Mouse (Mus musculus) limb, embryonic 10.5 days (tissue): Measurements from ENCODE around the gene Wdr60. TPM values are rescaled to one million over a fixed set of nuclear protein-coding genes. Genes with fewer than 3 reads are reported as not detected.

Experiments used
- DNase-seq: peaks from one replicate; pipeline ENCODE4 v3.0.0-alpha.2; 2017; ENCODE audit warnings: low spot score
- H3K27ac ChIP-seq: fragments of 300-500 bp; sonication (generic); 2 replicates; pipeline ENCODE4 v1.5.1; 2016; ENCODE audit warnings: mild to moderate bottlenecking
- H3K27me3 ChIP-seq: fragments of 300-500 bp; sonication (generic); 2 replicates; pipeline ENCODE4 v1.6.1; 2016; ENCODE audit warnings: low read depth, mild to moderate bottlenecking; ENCODE audit not compliant: poor library complexity, severe bottlenecking
- H3K36me3 ChIP-seq: fragments of 300-500 bp; sonication (generic); 2 replicates; pipeline ENCODE4 v1.6.1; 2016; ENCODE audit warnings: mild to moderate bottlenecking, moderate library complexity
- H3K4me1 ChIP-seq: fragments of 300-500 bp; sonication (generic); 2 replicates; pipeline ENCODE4 v1.6.1; 2016
- H3K4me3 ChIP-seq: fragments of 300-500 bp; sonication (generic); 2 replicates; pipeline ENCODE4 v1.5.1; 2016; ENCODE audit warnings: mild to moderate bottlenecking, moderate library complexity
- H3K9me3 ChIP-seq: fragments of 300-500 bp; sonication (generic); replicated peaks from 2 replicates; pipeline ENCODE4 v1.6.1; 2016; ENCODE audit warnings: mild to moderate bottlenecking
- WGBS: fragments of 180-500 bp; shearing (Covaris S2); methylation state at CpG from one replicate; pipeline ENCODE4 v1.1.7; 2016; 5-methylcytosine and 5-hydroxymethylcytosine counted together
- polyA plus RNA-seq: library from polyadenylated mRNA; unstranded; fragments of >200 nt; fragmentation: Nextera tagmentation; extraction: Ambion mirVana; gene quantifications from 2 replicates; pipeline ENCODE4 v1.2.1, GENCODE M21; 2016

Wdr60 gene
- polyA plus RNA-seq, 1 experiment from 2014 or later = 17.9 TPM

DNA sequence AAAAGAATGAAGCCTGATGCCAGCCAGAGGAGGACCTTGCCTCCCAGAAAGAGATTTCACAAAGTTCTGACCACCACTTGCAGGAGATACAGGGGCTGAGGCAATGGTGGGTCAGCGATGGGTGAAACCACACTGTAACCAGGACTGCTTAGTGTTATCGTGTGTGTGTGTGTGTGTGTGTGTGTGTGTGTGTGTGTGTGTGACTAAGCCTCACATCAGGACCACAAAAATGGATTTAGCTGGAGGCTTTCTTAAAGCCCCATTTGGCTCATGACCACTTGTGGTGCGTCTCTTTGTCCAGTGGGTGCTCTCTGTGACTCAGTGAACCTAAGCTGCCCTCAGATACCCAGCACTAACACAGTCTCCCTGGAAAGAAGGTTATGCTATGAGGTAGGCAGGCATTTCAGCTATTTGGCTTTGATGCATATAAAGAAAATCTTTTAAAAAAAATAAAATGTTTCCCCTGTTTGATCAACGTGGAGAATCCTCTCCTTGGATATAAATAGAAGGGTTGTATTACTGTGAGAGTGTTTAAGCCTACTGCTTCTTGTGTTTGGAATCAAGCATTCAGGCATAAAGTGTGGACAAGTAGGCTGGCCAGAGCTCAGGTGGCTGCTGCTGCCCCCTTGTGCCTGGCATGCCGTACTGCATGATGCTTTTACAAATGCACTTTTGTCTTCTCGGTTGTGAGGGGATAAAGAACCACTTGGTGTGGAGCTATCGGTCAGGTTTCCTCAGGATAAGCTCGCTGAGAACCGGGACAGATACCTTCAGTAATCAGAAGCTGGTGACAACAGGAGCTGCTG is 60.4 kb downstream of the Wdr60 start:
- peak; percentile 68 for DNase-seq
- Histone ChIP-seq H3K4me3 (no peak overlapping the region), H3K27me3 (no peaks in the 10 kb centered on the region), H3K4me1 (peaks cover 4% of the 10 kb centered on the region; the same call in 1 of the 2 replicates), H3K27ac (no peak overlapping the region), H3K36me3 (peaks cover 3% of the 10 kb centered on the region; the same call in 1 of the 2 replicates), H3K9me3 (no peaks in the 10 kb centered on the region)
- 46% methylated on average over 9 of the region's 9 CpGs for WGBS

DNA sequence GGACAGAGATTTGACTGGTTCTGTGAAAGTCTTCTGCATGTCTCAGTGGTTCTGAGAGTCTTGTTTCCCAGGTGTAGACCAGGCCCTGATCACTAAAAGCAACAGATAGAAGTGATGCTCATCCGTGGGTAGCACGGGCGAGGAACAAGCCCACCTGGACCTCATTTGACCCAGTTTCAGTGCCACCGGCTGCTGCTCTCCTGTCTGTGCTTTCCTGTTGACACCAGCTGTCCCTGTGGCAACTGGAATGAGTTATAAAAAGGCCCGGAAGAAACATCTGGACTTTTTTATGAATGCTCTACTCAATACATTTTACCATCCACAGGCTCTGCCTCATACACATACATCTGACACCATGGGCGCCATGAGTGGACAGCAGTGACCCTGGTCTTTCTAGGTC is 64.0 kb downstream of the Wdr60 start:
- no peak overlapping the region for H3K27ac ChIP-seq
- no peak overlapping the region for H3K4me3 ChIP-seq
- H3K9me3 ChIP-seq = no peaks in the 10 kb centered on the region
- DNase-seq = no peak
- H3K4me1 ChIP-seq = peaks cover 4% of the 10 kb centered on the region; the same call in 1 of the 2 replicates
- no peaks in the 10 kb centered on the region for H3K27me3 ChIP-seq
- H3K36me3 ChIP-seq = no peaks in the 10 kb centered on the region
- 75% methylated on average over 6 of the region's 6 CpGs for WGBS

GRCm38 (mm10) chr12:116196221-116196620 is 66.6 kb downstream of the Wdr60 start:
- WGBS = 75% methylated on average over 8 of the region's 8 CpGs
- H3K4me3 ChIP-seq = no peak overlapping the region
- no peak overlapping the region for H3K27ac ChIP-seq
- H3K9me3 ChIP-seq = no peaks in the 10 kb centered on the region
- no peak for DNase-seq
- H3K27me3 ChIP-seq = no peaks in the 10 kb centered on the region
- peaks cover 7% of the 10 kb centered on the region; the same call in 1 of the 2 replicates for H3K4me1 ChIP-seq
- no peaks in the 10 kb centered on the region for H3K36me3 ChIP-seq

DNA sequence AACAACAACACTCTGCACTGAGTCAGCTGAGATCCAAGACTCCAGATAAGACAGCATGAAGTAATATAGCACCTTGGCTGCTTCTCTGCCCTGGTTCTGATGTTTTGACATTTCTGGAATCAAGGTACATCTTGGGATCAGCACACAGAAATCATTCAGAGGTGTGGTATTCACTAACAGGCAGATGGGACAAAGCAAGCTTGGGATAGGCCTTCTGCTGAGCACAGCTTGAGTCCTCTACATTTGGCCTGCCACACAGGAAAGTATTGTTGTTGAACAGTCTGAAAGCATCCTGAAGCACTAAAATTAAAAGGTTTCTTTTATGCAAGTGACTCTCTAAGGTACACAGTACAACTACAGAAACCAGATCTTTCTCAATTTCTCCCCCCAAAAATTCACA is 68.2 kb downstream of the Wdr60 start:
- Histone ChIP-seq H3K4me1 (peaks cover 7% of the 10 kb centered on the region; the same call in 1 of the 2 replicates), H3K9me3 (no peaks in the 10 kb centered on the region), H3K27me3 (no peaks in the 10 kb centered on the region), H3K36me3 (no peaks in the 10 kb centered on the region), H3K27ac (no peak overlapping the region), H3K4me3 (no peak overlapping the region)
- no peak for DNase-seq

DNA sequence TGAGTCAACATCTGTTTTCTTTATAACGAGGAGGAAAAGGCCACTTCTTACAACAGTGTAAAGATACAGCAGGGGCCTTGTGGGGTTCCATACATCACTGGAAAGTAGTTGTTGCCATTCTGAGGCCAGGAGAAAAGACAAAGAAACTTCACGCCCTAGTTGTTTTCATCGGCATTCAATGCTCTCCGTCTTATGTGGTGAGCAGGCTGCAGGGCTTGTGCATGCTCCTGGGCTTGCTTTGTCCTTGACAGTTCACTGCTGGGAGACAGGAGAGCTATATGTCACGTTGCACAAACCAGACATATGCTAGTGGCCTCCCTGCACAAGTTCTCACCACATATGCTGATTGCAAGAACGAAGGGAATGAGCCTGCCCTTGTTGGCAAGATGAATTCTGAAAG is 68.9 kb downstream of the Wdr60 start:
- peaks cover 5% of the 10 kb centered on the region; the same call in 1 of the 2 replicates for H3K4me1 ChIP-seq
- H3K9me3 ChIP-seq = no peaks in the 10 kb centered on the region
- H3K36me3 ChIP-seq = no peaks in the 10 kb centered on the region
- 0 out of 2 replicates have a peak overlapping the region, but pooled peaks have one; percentile 30 for H3K27ac ChIP-seq
- H3K27me3 ChIP-seq = no peaks in the 10 kb centered on the region
- no peak for DNase-seq
- no peak overlapping the region for H3K4me3 ChIP-seq
- WGBS = 79% methylated on average over 6 of the region's 6 CpGs

DNA sequence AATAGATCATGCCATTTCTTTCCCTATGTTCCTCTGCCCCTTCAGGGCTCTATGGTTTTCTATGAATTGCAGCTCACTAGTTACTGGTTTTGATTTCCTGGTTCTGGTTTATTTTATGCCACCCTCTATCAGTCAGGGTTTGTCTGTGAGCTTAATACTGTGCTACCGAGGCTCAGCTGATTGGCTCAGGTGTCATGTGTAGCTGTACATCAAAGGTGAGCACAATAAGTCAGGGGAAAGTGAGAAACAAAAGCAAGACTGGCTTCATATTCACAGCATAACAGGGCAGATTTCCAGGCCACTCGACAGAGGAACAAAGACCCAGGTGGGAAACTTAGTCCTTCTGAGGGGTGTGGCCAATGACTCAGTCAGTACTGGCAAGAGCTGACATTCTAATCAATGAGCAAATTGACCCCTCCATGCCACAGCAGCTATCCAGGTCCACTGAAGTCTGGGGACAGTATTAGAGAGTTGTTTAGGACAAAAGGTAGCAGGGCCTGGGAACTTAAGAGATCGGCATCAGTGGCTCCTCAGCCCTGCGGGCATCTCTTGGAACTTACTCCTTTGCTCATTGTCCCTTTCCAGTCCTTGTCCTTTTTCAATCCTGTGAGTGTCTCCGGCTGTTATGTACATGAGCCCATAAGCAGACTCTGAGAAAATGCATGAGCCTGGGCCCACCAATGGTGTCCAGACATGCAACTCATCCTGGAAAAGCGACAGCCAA is 79.4 kb downstream of the Wdr60 start:
- Histone ChIP-seq H3K36me3 (no peaks in the 10 kb centered on the region), H3K27ac (no peak overlapping the region), H3K4me3 (no peak overlapping the region), H3K4me1 (no peaks in the 10 kb centered on the region), H3K9me3 (no peaks in the 10 kb centered on the region), H3K27me3 (no peaks in the 10 kb centered on the region)
- WGBS = 83% methylated on average over 6 of the region's 6 CpGs
- no peak for DNase-seq

DNA sequence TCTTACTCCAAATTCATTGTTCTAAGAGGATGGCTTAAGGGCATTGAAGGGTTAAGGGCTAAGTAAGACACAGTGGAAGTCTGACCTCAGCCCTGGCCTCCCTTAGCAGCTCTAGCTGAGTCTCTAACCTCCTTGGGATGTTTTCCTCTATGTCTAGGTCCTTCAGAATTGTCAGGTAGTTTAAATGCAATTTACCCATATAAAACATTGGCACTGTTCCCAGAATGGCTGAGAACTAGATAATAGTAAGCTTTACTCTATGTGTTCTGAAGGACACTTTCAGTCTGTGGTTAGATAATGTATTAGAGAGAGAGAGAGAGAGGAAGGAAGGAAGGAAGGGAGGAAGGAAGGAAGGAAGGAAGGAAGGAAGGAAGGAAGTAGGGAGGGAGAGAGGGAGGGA is 80.4 kb downstream of the Wdr60 start:
- no peak overlapping the region for H3K4me3 ChIP-seq
- no peaks in the 10 kb centered on the region for H3K36me3 ChIP-seq
- DNase-seq = no peak
- H3K27me3 ChIP-seq = no peaks in the 10 kb centered on the region
- H3K9me3 ChIP-seq = no peaks in the 10 kb centered on the region
- no peaks in the 10 kb centered on the region for H3K4me1 ChIP-seq
- H3K27ac ChIP-seq = no peak overlapping the region

GRCm38 (mm10) chr12:116181436-116182050 is 81.3 kb downstream of the Wdr60 start:
- 86% methylated on average over 4 of the region's 4 CpGs for WGBS
- Histone ChIP-seq H3K9me3 (no peaks in the 10 kb centered on the region), H3K27me3 (no peaks in the 10 kb centered on the region), H3K27ac (no peak overlapping the region), H3K4me1 (no peaks in the 10 kb centered on the region), H3K36me3 (no peaks in the 10 kb centered on the region), H3K4me3 (no peak overlapping the region)
- no peak for DNase-seq

DNA sequence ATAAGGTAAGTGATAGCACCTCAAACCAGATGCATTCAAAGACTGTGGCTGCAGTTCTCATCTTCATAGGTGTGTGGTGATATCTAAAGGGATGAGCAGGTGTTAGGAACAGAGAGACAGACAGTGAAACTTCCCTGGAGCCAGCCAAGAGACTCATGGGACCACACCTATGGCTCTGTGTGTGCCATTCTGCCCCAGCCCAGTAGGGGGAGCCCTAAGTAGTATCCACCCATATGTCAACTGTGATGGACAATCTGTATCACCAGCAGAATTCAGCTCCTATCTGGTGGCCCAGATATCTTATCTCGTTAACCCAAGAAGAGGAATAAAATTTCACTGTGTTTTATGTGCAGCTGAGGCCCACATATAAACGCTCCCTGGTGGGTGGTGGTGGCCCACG is 85.9 kb downstream of the Wdr60 start:
- DNase-seq = no peak
- H3K27ac ChIP-seq = no peak overlapping the region
- H3K4me1 ChIP-seq = no peaks in the 10 kb centered on the region
- WGBS = 92% methylated on average over 3 of the region's 3 CpGs
- H3K4me3 ChIP-seq = no peak overlapping the region
- H3K27me3 ChIP-seq = no peaks in the 10 kb centered on the region
- H3K36me3 ChIP-seq = no peaks in the 10 kb centered on the region
- H3K9me3 ChIP-seq = no peaks in the 10 kb centered on the region

DNA sequence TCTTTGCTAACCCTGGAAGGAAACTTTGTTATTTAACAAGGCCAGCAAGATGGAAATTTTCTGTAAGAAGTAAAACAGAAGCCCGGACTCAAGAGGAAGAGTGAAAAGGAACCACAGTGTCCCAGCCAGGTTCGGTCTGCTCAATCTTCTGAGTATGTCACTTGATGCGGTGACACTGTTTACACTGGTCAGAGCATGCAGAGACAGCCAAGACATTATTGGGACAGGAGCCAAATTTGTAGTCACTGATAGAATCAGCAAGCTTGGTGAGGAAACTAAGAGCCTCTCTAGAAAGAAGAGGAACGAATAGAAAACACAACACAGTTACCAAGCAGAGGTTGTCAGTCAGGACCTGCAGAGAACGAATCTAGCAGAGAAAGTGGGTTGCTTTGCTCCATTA is 93.2 kb downstream of the Wdr60 start:
- no peaks in the 10 kb centered on the region for H3K27me3 ChIP-seq
- no peaks in the 10 kb centered on the region for H3K4me1 ChIP-seq
- no peak overlapping the region for H3K27ac ChIP-seq
- H3K4me3 ChIP-seq = no peak overlapping the region
- DNase-seq = no peak
- H3K36me3 ChIP-seq = no peaks in the 10 kb centered on the region
- WGBS = 88% methylated on average over 5 of the region's 5 CpGs
- H3K9me3 ChIP-seq = no peaks in the 10 kb centered on the region

- no peak overlapping the region for H3K27ac ChIP-seq
- no peaks in the 10 kb centered on the region for H3K9me3 ChIP-seq
- H3K36me3 ChIP-seq = no peaks in the 10 kb centered on the region
- H3K27me3 ChIP-seq = no peaks in the 10 kb centered on the region
- no peak overlapping the region for H3K4me3 ChIP-seq
- no peaks in the 10 kb centered on the region for H3K4me1 ChIP-seq
- no peak for DNase-seq
Observed at GRCm38 (mm10) chr12:116165368-116165767, 97.5 kb downstream of the Wdr60 start.

DNA sequence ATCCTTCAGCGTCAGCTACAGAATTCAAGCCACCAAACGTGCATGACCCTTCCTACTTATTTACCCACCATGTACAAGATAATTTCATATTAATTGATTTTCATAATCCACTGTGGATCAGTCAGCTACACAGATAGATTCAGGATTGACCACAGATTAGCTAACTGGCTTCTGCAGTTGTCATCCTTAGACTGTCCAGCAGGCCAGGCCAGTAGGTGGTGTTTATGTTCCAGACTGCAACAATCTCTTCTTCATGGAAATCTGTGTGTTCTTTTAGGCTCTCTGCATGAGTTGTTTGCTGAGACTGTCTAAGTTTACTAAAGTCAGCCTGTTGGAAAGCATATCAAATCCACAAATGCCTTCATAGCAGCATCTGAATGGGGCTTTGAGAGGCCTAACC is 103.1 kb downstream of the Wdr60 start:
- Histone ChIP-seq H3K4me3 (no peak overlapping the region), H3K9me3 (no peaks in the 10 kb centered on the region), H3K27ac (no peak overlapping the region), H3K4me1 (no peaks in the 10 kb centered on the region), H3K36me3 (no peaks in the 10 kb centered on the region), H3K27me3 (no peaks in the 10 kb centered on the region)
- WGBS = 92% methylated on average over 2 of the region's 2 CpGs
- DNase-seq = no peak

- no peak overlapping the region for H3K27ac ChIP-seq
- WGBS = 87% methylated on average over 5 of the region's 5 CpGs
- H3K4me3 ChIP-seq = no peak overlapping the region
- DNase-seq = no peak
- H3K4me1 ChIP-seq = no peaks in the 10 kb centered on the region
- H3K9me3 ChIP-seq = no peaks in the 10 kb centered on the region
- H3K27me3 ChIP-seq = no peaks in the 10 kb centered on the region
- H3K36me3 ChIP-seq = no peaks in the 10 kb centered on the region
Observed at GRCm38 (mm10) chr12:116159223-116159622, 103.6 kb downstream of the Wdr60 start.
